Mouse (Mus musculus): ENCODE measurements at regions not wholly inside any gene's neighbourhood (a gene's known extent, or its start where the extent isn't known, plus 50 kb on each side); places are given as distances from the start of the nearest gene placed in this dataset.

DNA sequence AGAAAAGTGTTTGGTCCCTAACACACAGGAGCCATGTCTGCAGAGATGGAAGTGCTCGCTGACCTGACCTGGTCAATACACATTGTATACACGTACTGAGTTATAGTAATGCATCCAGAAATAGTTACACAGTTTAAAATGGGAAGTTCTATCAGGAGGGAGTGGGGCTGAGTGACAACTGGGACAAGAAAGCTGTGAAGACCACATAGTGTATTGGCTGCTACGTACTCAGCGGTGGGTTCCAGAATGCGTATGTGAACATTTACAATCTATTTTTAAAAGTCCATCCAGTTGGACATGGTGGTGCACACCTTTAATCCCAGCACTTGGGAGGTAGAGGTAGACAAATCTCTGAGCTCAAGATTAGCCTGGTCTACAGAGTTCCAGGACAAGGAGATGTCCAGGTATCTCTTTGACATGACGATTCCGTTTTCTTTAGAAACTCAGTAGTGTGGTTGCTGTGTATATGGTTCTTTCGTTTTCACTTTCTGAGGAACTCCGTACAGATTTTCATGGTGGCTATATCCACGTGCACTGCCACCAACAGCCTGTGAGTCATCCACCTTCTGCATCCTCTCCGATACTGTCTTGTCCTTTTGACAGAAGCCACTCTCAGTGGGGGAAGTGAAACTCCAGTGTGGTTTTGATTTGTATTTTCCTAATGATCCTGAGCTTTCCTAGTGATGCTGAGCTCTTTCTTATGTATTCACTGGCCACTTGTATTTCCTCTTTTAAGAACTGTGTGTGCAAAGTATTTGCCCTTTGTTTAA, 110.1 kb upstream of the Pde7b start:
- Histone ChIP-seq H3K4me3 (replicated peaks in 1 of 3; ENCODE audit: low read depth in 2 of 3, low read length in 2 of 3, poor library complexity in 1 of 3) (peak overlapping the region in 2 of 3 experiments; percentile 14 to 36), H3K27ac (ENCODE audit: insufficient read depth, low read depth) (no peak overlapping the region), H3K4me2 (ENCODE audit: insufficient read depth, low read depth, poor library complexity, severe bottlenecking) (peak overlapping the region; percentile 98), H3K36me3 (replicated peaks in 1 of 2; ENCODE audit: control insufficient read depth in 1 of 2, insufficient read depth in 1 of 2, low read length in 1 of 2) (no peaks in the 10 kb centered on the region), H3K4me1 (ENCODE audit: control insufficient read depth in 1 of 2, insufficient read depth in 2 of 2) (peaks cover 6 to 8% of the 10 kb centered on the region in 2 experiments), H3K27me3 (replicated peaks) (no peaks in the 10 kb centered on the region), H3K9ac (ENCODE audit: insufficient read depth, low read depth) (no peak overlapping the region), H3K79me2 (replicated peaks; ENCODE audit: control insufficient read depth, extremely low read depth, insufficient read depth, poor library complexity, severe bottlenecking) (no peaks in the 10 kb centered on the region), H3K9me3 (replicated peaks; ENCODE audit: low read length) (no peaks in the 10 kb centered on the region)
- in situ Hi-C loops (cut with MboI; ENCODE audit: low pct_ligation_motif_present, low pct_unique_long_range_greater_than_20kb, low sequenced_read_pairs) (no loop called here), dilution Hi-C loops (cut with MboI; ENCODE audit: extremely low pct_ligation_motif_present, extremely low pct_unique_long_range_greater_than_20kb, low sequenced_read_pairs) (no loop called here)
- peak; percentile 95 for DNase-seq (ENCODE audit: extremely low read depth)
- TF ChIP-seq E2F4 (IDR thresholded peaks at IDR 0.05; ENCODE audit: insufficient replicate concordance, low read depth, low read length) (no peak), SMC3 (IDR thresholded peaks at IDR 0.05; ENCODE audit: low read depth, low read length) (no peak), USF1 (IDR thresholded peaks at IDR 0.05; ENCODE audit: low read depth, low read length) (no peak), NRF1 (IDR thresholded peaks at IDR 0.05; ENCODE audit: low read depth, low read length) (no peak), KAT2A (IDR thresholded peaks at IDR 0.05; ENCODE audit: insufficient replicate concordance, low read length) (no peak), HCFC1 (IDR thresholded peaks at IDR 0.05; ENCODE audit: low read depth, low read length) (no peak), EP300 (IDR thresholded peaks at IDR 0.05; ENCODE audit: low read length) (peak; percentile 97), JUND (conservative IDR thresholded peaks at IDR 0.05; ENCODE audit: low read depth, low read length) (peak; percentile 81), CHD1 (IDR thresholded peaks at IDR 0.05; ENCODE audit: low read depth, low read length) (no peak), CTCF (conservative IDR thresholded peaks at IDR 0.05 in 1 of 2, IDR thresholded peaks at IDR 0.05 in 1 of 2; ENCODE audit: low read depth in 2 of 2, low read length in 2 of 2) (no peak), NELFE (IDR thresholded peaks at IDR 0.05; ENCODE audit: low read depth, low read length) (no peak), SIN3A (IDR thresholded peaks at IDR 0.05; ENCODE audit: low read length) (peak; percentile 71; the same call in 1 of the 2 replicates), JUN (IDR thresholded peaks at IDR 0.05; ENCODE audit: insufficient read depth, low read depth, low read length) (peak; percentile 73), POLR2AphosphoS2 (IDR thresholded peaks at IDR 0.05; ENCODE audit: low read depth, low read length) (no peak), UBTF (IDR thresholded peaks at IDR 0.05; ENCODE audit: low read depth, low read length) (no peak), PAX5 (IDR thresholded peaks at IDR 0.05; ENCODE audit: low read length) (no peak), MAX (IDR thresholded peaks at IDR 0.05; ENCODE audit: low read length) (peak; percentile 87), POLR2A (IDR thresholded peaks at IDR 0.05; ENCODE audit: low read depth, low read length) (no peak), ELF1 (IDR thresholded peaks at IDR 0.05; ENCODE audit: low read depth, low read length) (no peak), MAFK (IDR thresholded peaks at IDR 0.05; ENCODE audit: insufficient replicate concordance, low read length) (peak; percentile 57; the same call in 1 of the 2 replicates), MYC (IDR thresholded peaks at IDR 0.05; ENCODE audit: low read depth, low read length) (peak; percentile 89), ZNF384 (IDR thresholded peaks at IDR 0.05; ENCODE audit: low read depth, low read length) (no peak), ETS1 (conservative IDR thresholded peaks at IDR 0.05; ENCODE audit: low read depth, low read length) (peak; percentile 100), IRF4 (IDR thresholded peaks at IDR 0.05; ENCODE audit: low read depth, low read length) (peak; percentile 96), RCOR1 (conservative IDR thresholded peaks at IDR 0.05; ENCODE audit: low read depth, low read length) (peak; percentile 64; the same call in 1 of the 2 replicates), MEF2A (IDR thresholded peaks at IDR 0.05; ENCODE audit: borderline replicate concordance, low read depth, low read length) (peak; percentile 75; the same call in 1 of the 2 replicates), CHD2 (IDR thresholded peaks at IDR 0.05; ENCODE audit: low read length) (peak; percentile 48; the same call in 1 of the 2 replicates), ZMIZ1 (IDR thresholded peaks at IDR 0.05; ENCODE audit: low read depth, low read length) (no peak), TBP (conservative IDR thresholded peaks at IDR 0.05; ENCODE audit: low read depth, low read length) (no peak), ZC3H11A (IDR thresholded peaks at IDR 0.05; ENCODE audit: low read depth, low read length) (no peak), BHLHE40 (IDR thresholded peaks at IDR 0.05; ENCODE audit: low read depth, low read length) (peak; percentile 100), MAZ (IDR thresholded peaks at IDR 0.05; ENCODE audit: low read depth, low read length) (no peak), GABPA (IDR thresholded peaks at IDR 0.05; ENCODE audit: insufficient replicate concordance, low read depth, low read length) (no peak), ZKSCAN1 (IDR thresholded peaks at IDR 0.05; ENCODE audit: borderline replicate concordance, low read depth, low read length) (no peak), RAD21 (IDR thresholded peaks at IDR 0.05; ENCODE audit: low read depth, low read length) (no peak), MXI1 (IDR thresholded peaks at IDR 0.05; ENCODE audit: low read depth, low read length) (peak; percentile 77; the same call in 1 of the 2 replicates), USF2 (conservative IDR thresholded peaks at IDR 0.05; ENCODE audit: low read depth, low read length) (no peak), TCF12 (IDR thresholded peaks at IDR 0.05; ENCODE audit: low read depth, low read length) (peak; percentile 63)
